Mouse (Mus musculus) kidney, postnatal 0 days (tissue): ENCODE measurements around the gene Syt12. TPM values are rescaled to one million over a fixed set of nuclear protein-coding genes. Genes with fewer than 3 reads are reported as not detected.

Experiments used
- ATAC-seq: fragments of 200-750 bp; cut with Nextera tagmentation; replicated peaks from 2 replicates; pipeline ENCODE4 v1.8.0; 2017; ENCODE audit warnings: low read depth, moderate number of reproducible peaks, moderate TSS enrichment, moderate library complexity; ENCODE audit not compliant: low FRiP score
- DNase-seq: peaks from one replicate; pipeline ENCODE4 v3.0.0-alpha.2; 2016; ENCODE audit warnings: low spot score
- H3K27ac ChIP-seq: fragments of 300-500 bp; sonication (generic); 2 replicates; pipeline ENCODE4 v1.5.1; 2014; ENCODE audit warnings: mild to moderate bottlenecking
- H3K27me3 ChIP-seq: fragments of 300-500 bp; sonication (generic); 2 replicates; pipeline ENCODE4 v1.6.1; 2014; ENCODE audit warnings: low read length, mixed read lengths; ENCODE audit not compliant: insufficient read depth
- H3K36me3 ChIP-seq: fragments of 300-500 bp; sonication (generic); 2 replicates; pipeline ENCODE4 v1.6.1; 2014; ENCODE audit warnings: low read length, mixed read lengths; ENCODE audit not compliant: insufficient read depth
- H3K4me1 ChIP-seq: fragments of 300-500 bp; sonication (generic); replicated peaks from 2 replicates; pipeline ENCODE4 v1.6.1; 2014; ENCODE audit warnings: antibody characterized with exemption, low read length, mixed read lengths; ENCODE audit not compliant: insufficient read depth
- H3K4me2 ChIP-seq: fragments of 300-500 bp; sonication (generic); 2 replicates; pipeline ENCODE4 v1.6.1; 2014; ENCODE audit warnings: mild to moderate bottlenecking, low read length, moderate library complexity, mixed read lengths
- H3K4me3 ChIP-seq: fragments of 300-500 bp; sonication (generic); replicated peaks from 2 replicates; pipeline ENCODE4 v1.5.1; 2014; ENCODE audit warnings: low read depth, low read length
- H3K9ac ChIP-seq: fragments of 300-500 bp; sonication (generic); 2 replicates; pipeline ENCODE4 v1.6.1; 2014; ENCODE audit warnings: low read depth, low read length
- H3K9me3 ChIP-seq: fragments of 300-500 bp; sonication (generic); replicated peaks from 2 replicates; pipeline ENCODE4 v1.6.1; 2016; ENCODE audit warnings: low read length, inconsistent platforms, mixed read lengths
- CTCF ChIP-seq: IDR thresholded peaks from 2 replicates; pipeline ENCODE4 v1.5.1; 2016; ENCODE audit warnings: antibody characterized with exemption, low read depth, mild to moderate bottlenecking, moderate library complexity
- whole genome bisulfite sequencing: fragments of 180-500 bp; shearing (Covaris S2); extraction: QIAGEN DNeasy Blood & Tissue Kit; methylation state at CpG from one replicate; pipeline ENCODE4 v1.1.7; 2014; 5-methylcytosine and 5-hydroxymethylcytosine counted together
- polyA plus RNA-seq: library from polyadenylated mRNA; unstranded; fragments of >200 nt; fragmentation: Nextera tagmentation; extraction: Ambion mirVana; gene quantifications from 2 replicates; pipeline ENCODE4 v1.2.1, GENCODE M21; 2015

Syt12 gene
- polyA plus RNA-seq, 1 experiment from 2014 or later: 1.5 TPM

DNA sequence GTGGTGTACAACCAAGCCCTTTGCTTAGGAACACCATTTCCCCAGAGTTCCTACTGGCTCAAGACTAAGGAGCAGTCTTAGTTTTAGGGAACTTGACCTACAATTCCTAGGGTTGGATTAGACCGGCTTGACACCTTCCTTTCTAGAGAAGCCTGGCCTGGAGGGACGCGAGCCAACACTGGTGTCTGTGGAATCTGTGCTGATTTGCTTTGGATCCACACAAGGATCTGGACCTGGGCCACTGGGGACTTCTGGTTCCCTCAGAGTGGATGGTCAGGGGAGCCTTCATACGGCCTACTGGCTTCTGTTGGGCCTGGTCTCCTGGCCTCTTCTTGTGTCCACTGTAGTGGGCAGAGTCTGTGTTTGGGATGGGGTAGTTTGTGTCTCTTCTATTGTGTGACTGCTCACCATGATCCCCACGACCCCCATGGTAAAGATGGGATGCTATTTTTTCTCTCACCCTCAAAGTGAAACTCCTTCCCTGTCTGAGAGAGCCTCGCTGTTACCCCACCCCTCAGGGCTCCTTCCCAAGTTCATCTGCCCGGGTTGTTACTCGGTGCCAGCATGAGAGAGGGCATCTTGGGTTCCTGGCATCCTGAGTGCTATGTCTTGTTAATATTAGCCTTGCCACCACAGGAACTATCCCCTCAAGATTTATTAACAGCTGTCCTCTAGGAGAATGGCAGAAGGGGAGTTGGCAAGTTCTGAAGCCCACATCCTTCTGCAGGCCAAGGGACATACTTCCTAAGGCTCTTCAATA lies 30.4 kb downstream of the Syt12 start:
- no peak overlapping the region for H3K4me3 ChIP-seq
- no peak for TF ChIP-seq CTCF
- 90% methylated on average over 8 of the region's 8 CpGs for WGBS
- ATAC-seq: no peak
- no peak overlapping the region for H3K4me2 ChIP-seq
- no peak overlapping the region for H3K27ac ChIP-seq
- no peaks in the 10 kb centered on the region for H3K27me3 ChIP-seq
- 0 out of 2 replicates have a peak, but pooled peaks cover 4% of the 10 kb centered on the region for H3K36me3 ChIP-seq
- H3K4me1 ChIP-seq: peaks cover 4% of the 10 kb centered on the region
- no peaks in the 10 kb centered on the region for H3K9me3 ChIP-seq
- no peak overlapping the region for H3K9ac ChIP-seq
- DNase-seq: no peak

DNA sequence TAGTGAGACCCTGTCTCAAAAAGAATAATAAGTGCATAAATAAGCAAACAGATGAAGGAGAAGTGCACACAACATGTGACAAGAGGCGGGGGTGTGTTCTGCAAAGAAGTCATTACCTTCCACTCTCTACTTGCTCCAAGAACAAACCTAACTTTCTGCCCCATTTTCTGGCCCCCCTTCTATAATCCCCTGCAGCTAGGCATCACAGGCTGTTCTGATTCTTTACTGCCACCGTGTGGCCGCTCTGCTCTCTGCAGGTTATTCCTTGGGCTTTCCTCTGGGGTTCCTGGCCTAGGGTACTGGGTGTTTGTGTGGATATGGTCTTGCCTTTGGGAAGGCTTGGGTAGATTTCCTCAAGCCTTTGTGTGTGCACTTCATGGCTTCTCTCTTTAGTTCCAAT lies 34.8 kb downstream of the Syt12 start:
- H3K27ac ChIP-seq: peak overlapping the region; percentile 94
- WGBS: 9% methylated on average over 3 of the region's 3 CpGs
- peak; percentile 90 for DNase-seq
- no peaks in the 10 kb centered on the region for H3K9me3 ChIP-seq
- H3K9ac ChIP-seq: no peak overlapping the region
- peak; percentile 96 for TF ChIP-seq CTCF
- H3K27me3 ChIP-seq: no peaks in the 10 kb centered on the region
- ATAC-seq: peak; percentile 22; the same call in 1 of the 2 replicates
- peaks cover 20% of the 10 kb centered on the region for H3K4me1 ChIP-seq
- 0 out of 2 replicates have a peak, but pooled peaks cover 4% of the 10 kb centered on the region for H3K36me3 ChIP-seq
- H3K4me2 ChIP-seq: peak overlapping the region; percentile 11; the same call in 1 of the 2 replicates
- H3K4me3 ChIP-seq: no peak overlapping the region

DNA sequence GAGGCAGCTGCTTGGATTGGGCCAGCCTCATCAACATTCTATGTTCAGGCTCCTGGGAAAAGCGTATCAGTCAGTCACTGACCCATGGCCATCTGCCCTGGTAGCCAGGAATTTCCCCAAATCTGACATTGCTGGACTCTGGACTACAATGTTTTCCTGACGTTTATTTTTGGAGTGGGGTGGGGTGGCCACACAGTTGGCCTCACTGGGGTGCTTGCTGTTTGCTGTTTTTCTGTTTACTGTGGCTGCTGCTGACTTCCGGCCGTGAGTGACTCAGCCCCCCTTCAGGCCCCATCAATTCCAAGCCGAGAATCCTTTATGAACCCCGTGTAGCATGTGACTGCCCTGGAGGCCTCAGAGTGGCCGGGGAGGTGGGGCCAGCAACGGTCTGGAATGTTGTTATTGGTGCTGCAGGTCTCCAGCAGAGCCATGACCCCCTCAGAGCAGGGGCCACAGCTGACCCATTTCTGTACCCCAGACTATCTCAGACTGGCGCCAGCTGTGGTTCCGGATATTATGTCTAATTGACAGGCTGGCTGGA lies 35.6 kb downstream of the Syt12 start:
- WGBS: 10% methylated on average over 10 of the region's 10 CpGs
- TF ChIP-seq CTCF: no peak
- no peaks in the 10 kb centered on the region for H3K9me3 ChIP-seq
- 0 out of 2 replicates have a peak, but pooled peaks cover 4% of the 10 kb centered on the region for H3K36me3 ChIP-seq
- H3K4me2 ChIP-seq: peak overlapping the region; percentile 11; the same call in 1 of the 2 replicates
- H3K4me3 ChIP-seq: no peak overlapping the region
- peaks cover 20% of the 10 kb centered on the region for H3K4me1 ChIP-seq
- H3K9ac ChIP-seq: no peak overlapping the region
- H3K27ac ChIP-seq: peak overlapping the region; percentile 94
- peak; percentile 94 for DNase-seq
- H3K27me3 ChIP-seq: no peaks in the 10 kb centered on the region
- peak; percentile 79 for ATAC-seq

DNA sequence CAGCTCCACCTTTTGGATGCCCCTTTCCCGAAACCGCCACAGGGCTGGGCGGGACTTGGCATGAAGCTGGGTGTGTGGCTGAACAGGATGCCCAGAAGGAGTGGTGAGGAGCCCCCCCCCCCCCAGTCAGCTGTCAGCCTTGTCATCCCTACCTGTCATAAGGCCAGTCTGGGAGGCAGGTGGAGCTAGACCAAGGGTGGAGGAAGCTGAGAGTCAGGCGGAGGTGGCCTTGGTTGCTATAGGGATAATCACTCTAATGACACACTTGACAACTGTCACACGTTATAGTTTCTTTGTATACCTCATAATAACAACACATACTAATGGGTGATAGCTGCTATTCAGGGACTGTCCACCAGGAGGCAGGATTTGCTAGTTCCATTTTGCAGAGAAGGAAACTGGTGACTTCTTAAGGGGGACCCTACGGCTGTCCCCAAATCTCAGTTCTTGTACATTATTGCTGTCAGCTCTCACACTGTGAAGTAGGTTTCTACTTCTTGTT lies 36.1 kb downstream of the Syt12 start:
- Histone ChIP-seq H3K4me3 (no peak overlapping the region), H3K4me2 (peak overlapping the region; percentile 94), H3K36me3 (0 out of 2 replicates have a peak, but pooled peaks cover 4% of the 10 kb centered on the region), H3K9ac (no peak overlapping the region), H3K4me1 (peaks cover 20% of the 10 kb centered on the region), H3K27ac (peak overlapping the region; percentile 94), H3K9me3 (no peaks in the 10 kb centered on the region), H3K27me3 (no peaks in the 10 kb centered on the region)
- 23% methylated on average over 6 of the region's 6 CpGs for whole genome bisulfite sequencing
- peak; percentile 62 for DNase-seq
- peak; percentile 14; the same call in 1 of the 2 replicates for ATAC-seq
- peak; percentile 79 for TF ChIP-seq CTCF

DNA sequence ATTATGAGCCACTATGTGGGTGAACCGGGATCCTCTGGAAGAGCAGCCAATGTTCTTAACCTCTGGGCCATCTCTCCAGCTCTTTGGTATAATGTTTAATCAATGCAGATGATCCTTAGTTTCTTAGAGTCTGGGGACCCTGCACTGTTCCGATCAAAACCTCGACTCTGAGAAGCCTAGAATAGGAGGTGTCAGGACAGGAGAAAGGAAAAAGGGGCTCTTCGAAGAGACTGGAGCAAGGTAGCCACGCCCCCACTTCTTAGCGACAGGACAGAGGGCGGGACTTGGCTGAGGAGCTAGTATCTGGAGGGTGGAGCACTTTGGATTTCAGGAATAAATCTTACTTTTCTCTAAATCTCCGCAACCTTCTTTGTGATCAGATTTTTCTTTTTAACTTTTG lies 37.0 kb downstream of the Syt12 start:
- peaks cover 20% of the 10 kb centered on the region for H3K4me1 ChIP-seq
- no peak for TF ChIP-seq CTCF
- ATAC-seq (no peak), DNase-seq (peak; percentile 90)
- peak overlapping the region; percentile 94 for H3K27ac ChIP-seq
- H3K27me3 ChIP-seq: no peaks in the 10 kb centered on the region
- whole genome bisulfite sequencing: 12% methylated on average over 8 of the region's 8 CpGs
- 0 out of 2 replicates have a peak, but pooled peaks cover 4% of the 10 kb centered on the region for H3K36me3 ChIP-seq
- H3K9ac ChIP-seq: peak overlapping the region; percentile 79; the same call in 1 of the 2 replicates
- H3K4me3 ChIP-seq: peak overlapping the region; percentile 83; the same call in 1 of the 2 replicates
- peak overlapping the region; percentile 94 for H3K4me2 ChIP-seq
- H3K9me3 ChIP-seq: no peaks in the 10 kb centered on the region

DNA sequence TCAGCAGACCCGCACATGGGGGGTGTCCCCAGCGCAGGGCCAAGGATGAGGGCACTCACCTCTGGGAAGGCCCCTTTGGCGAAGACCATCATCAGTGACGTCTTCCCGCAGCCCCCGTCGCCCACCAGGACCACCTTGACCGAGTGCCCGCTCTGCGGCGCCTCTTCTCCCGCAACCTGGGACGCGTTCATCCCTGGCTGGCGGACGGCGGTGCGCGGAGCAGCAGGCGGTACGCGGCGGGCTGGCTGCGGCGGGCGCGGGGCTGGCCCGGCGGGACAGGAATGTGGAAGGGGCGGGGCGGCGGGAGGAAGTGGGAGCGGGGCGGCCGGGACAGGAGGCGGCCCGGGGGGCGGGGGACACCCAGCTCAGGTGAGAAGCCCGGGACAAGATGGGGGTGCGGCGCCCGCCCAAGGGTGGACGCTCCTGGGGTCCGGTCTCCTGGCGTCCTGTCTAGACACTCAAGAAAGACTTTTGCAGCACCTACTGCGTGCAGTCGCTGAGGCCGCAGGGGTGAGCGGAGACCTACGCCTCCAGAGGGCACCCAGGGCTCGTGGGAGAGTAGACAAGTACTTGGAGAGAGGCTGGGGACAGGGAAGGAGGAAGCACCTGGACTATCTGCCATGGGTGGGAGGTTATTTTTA lies 38.0 kb downstream of the Syt12 start, which contains the start of gene Rhod:
TSS of gene Rhod (minus strand) at position 272 of the 641 bp plus-strand sequence.
- Histone ChIP-seq H3K9ac (peak within 1 kb of the TSS; percentile 79), H3K27me3 (no peaks in the 10 kb centered on the region), H3K27ac (peak within 1 kb of the TSS; percentile 94), H3K4me2 (peak within 1 kb of the TSS; percentile 94), H3K4me1 (peaks cover 20% of the 10 kb centered on the region), H3K36me3 (0 out of 2 replicates have a peak, but pooled peaks cover 4% of the 10 kb centered on the region), H3K9me3 (no peaks in the 10 kb centered on the region), H3K4me3 (peak within 1 kb of the TSS; percentile 83)
- DNase-seq (peak; percentile 69), ATAC-seq (peak; percentile 29)
- TF ChIP-seq CTCF: 0 out of 2 replicates have a peak, but pooled peaks have one; percentile 10
- under 1% methylated on average over 51 of the region's 51 CpGs for WGBS
